Mouse (Mus musculus) heart, postnatal 36 days (tissue): ENCODE measurements around the gene Ciao2b. TPM values are rescaled to one million over a fixed set of nuclear protein-coding genes. Genes with fewer than 3 reads are reported as not detected.

Experiments
- DNase-seq, 2 experiments: peaks; one replicate each; pipeline ENCODE4 v3.0.0; 2021 to 2022
- intact Hi-C: fragments of 180-260 bp; cut with DNase I; formaldehyde crosslinking; loops from one replicate; pipeline ENCODE4 v1.15.1; 2025
- total RNA-seq, 2 experiments: library from RNA; stranded (reverse); gene quantifications; 2 replicates each; pipeline ENCODE4 v1.2.3; 2021

The Ciao2b gene
- total RNA-seq, 2 experiments from 2014 or later, result 61.2 to 67.6 TPM

DNA sequence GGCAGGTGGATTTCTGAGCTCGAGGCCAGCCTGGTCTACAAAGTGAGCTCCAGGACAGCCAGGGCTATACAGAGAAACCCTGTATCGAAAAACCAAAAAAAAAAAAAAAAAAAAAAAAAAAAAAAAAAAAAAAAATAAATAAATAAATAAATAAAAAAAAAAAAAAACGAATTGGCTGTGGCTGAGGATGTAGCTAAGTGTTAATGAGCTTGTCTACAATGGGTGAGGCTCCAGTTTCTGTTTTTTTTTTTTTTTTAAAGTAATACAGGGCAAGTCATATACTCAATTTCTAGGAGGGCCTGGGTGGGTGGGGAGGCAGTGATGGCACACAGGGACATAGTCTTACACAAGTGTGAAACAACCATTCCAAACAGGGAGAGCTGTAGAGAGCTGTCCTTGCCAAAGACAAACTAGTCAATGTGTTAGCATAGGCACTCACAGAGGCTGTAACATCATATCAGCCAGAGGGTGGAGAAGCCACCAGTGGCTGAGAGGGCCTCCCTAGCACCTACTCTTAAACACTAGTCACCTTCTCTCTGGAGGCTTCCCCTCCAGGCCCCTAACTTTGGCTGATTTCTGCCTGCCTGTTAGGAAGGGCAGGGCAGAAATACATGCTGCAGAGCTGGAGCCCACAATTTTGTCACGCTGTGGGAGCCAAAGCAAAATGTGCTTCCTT lies 14.6 kb downstream of the Ciao2b start:
- intact Hi-C loops, result no loop called here
- DNase-seq, result peak; percentile 1 to 6

- DNase-seq, result no peak
- intact Hi-C loops, result no loop called here
These were observed 17.6 kb downstream of the Ciao2b start, which contains the start of gene Cdh16 for GRCm38 (mm10) chr8:104624161-104624560. Gene Cdh16 (minus strand): TSS chr8:104624396.

GRCm38 (mm10) chr8:104620765-104621164 lies 21.0 kb downstream of the Ciao2b start:
- intact Hi-C loops, result no loop called here
- DNase-seq, result no peak

DNA sequence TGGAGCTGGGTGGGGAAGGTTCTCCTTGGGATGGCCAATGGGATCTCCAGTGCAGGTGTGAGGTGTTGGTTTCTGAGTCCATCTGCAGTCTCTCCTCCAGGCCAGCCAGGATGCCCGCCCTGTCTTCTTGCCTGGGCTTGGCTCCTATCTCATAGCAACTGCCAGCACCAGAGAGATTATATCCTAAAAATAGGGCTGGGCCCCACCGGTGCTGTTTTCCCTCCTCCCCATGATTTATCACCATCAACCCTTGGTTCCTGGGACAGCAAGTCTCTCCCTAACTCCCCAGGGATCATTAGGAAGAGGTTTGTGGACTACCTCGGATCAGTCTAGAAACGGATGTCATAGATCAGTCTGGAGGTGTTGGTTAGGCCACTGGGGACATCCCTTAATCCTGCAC lies 28.6 kb downstream of the Ciao2b start:
- DNase-seq, result peak in 1 of 2 experiments; percentile 38
- intact Hi-C loops, result no loop called here

- intact Hi-C loops, result no loop called here
- DNase-seq, result no peak
These were observed 30.2 kb downstream of the Ciao2b start for GRCm38 (mm10) chr8:104611613-104612012.

DNA sequence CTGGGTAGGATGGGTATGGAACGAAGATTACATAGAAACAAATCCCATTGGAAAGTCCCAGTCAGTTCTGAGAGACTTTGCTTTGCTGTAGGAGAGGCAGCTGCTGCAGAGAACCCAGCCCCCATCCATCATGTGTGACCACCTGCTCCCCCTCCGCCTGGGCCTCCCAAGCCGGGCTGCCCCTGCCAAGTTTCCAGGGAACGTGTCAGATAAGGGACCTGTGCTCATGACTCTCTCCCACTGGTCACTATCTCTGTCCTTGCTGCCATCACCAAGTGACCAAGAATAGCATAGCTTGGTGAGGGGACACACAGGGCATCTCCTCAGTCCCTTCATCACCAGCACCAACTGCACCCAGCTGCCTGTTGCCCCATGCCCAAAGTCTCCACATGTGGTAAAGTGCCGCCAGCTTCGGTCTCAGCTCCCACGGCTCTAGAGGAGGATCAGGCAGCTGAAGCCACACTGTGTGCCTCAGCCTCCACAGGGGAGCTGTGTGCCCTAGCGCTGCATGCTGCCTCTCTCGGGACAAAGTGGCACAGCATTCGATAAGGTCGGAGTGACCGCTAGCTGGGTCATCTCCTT lies 31.5 kb downstream of the Ciao2b start:
- peak; percentile 61 to 68 for DNase-seq

GRCm38 (mm10) chr8:104609222-104609621 lies 32.5 kb downstream of the Ciao2b start:
- peak; percentile 46 to 61 for DNase-seq
- intact Hi-C loops, result loop anchor here (10.0 kb wide), 1 partner anchor 176 kb away; no protein-coding TSS in a partner anchor

More for the DNA sequence above, 31.5 kb downstream of the Ciao2b start:
- intact Hi-C loops, result loop anchor here (1.0 kb wide), 1 partner anchor 19 kb away; no protein-coding TSS in a partner anchor

DNA sequence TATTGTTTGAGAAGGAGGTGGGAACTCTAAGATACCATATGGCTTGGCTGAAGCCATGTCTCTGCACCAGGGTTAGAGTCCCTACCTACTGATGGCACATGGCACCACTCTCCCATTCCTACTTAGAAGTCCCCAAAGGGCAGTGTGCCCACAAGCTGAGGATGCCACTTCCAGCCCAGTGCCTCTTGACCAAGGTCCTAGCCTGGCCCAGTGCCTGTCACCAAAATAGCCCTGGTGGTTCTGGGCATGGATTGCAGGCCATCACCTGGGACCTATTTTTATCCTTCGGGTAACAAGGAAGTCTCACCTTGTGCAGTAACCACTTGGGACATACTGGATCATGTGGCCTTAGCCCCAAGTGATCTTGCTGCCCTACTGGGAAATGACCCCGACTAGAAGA lies 33.8 kb downstream of the Ciao2b start:
- peak; percentile 64 to 76 for DNase-seq
- intact Hi-C loops, result loop anchor here (10.0 kb wide), 1 partner anchor 177 kb away; no protein-coding TSS in a partner anchor

GRCm38 (mm10) chr8:104606329-104606728 lies 35.4 kb downstream of the Ciao2b start:
- peak in 1 of 2 experiments; percentile 40 for DNase-seq
- intact Hi-C loops, result loop anchor here (10.0 kb wide), 1 partner anchor 178 kb away; no protein-coding TSS in a partner anchor

- no peak for DNase-seq
- intact Hi-C loops, result loop anchor here (2.0 to 10.0 kb wide), 2 partner anchors 52 to 182 kb away; no protein-coding TSS in a partner anchor
These were observed 38.5 kb downstream of the Ciao2b start for GRCm38 (mm10) chr8:104603245-104603593.

DNA sequence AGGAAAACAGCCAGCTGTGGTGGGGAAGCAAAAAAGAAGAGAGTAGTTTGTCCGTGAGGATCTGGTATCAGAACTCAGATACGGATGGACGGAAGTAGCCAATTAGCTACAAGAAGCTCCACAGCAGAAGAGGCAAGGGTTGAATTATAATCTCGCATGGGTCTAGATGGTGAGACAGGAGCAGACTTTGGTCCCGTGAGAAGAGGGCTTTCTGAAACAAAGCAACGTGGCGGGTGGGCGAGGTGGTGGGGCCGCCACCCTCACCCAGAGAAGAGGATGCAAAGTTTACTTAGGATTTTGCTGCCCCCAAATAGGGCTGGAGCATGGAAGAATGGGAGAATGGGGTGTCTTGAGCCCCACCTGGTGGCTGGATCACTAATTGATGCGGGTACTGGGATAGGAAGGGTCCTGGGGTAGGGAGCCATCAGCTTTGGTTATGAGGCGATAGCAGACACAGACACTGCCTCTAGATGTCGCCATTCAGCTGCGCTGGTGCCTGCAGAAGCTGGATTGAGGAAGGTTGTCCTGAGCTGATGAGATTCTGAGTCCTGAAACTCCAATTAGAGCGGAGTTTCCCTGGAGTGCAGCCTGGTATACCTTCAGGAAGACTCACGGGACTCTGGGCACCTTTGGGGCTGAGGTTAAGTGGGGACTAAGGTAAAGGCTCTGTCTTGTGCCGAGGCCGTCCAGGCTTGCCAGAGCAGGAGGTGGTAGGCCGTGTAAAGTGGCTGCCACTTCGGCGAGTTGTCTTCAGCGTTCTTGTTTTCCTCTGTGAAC lies 39.1 kb downstream of the Ciao2b start:
- peak; percentile 83 to 85 for DNase-seq
- intact Hi-C loops, result loop anchor here (1.0 to 10.0 kb wide), 3 partner anchors 42 to 182 kb away; no protein-coding TSS in a partner anchor

DNA sequence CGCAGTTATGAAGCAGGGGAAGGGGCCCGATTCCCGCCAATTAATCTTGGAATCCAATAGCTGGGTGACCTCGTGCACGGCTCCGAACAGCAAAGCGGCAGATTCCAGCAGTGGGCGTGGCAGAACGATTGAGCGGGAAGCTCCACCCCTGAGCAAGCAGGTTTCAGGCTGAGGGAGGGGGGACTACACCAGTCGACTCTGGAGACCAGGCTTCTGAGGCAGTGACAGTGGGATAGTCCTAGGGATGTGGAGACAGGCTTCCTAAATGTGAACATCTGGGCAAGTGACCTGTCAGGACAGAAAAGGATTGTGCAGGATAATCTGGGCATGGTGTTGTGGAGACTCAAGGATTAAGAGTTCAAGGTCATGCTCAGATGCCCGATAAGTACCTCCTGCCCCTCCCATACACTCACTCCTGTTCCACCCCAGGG lies 39.8 kb downstream of the Ciao2b start:
- intact Hi-C loops, result loop anchor here (1.0 to 10.0 kb wide), 3 partner anchors 42 to 183 kb away; no protein-coding TSS in a partner anchor
- no peak for DNase-seq

GRCm38 (mm10) chr8:104601386-104601785 lies 40.4 kb downstream of the Ciao2b start:
- no peak for DNase-seq
- intact Hi-C loops, result loop anchor here (10.0 kb wide), 1 partner anchor 183 kb away; no protein-coding TSS in a partner anchor

- no peak for DNase-seq
- intact Hi-C loops, result no loop called here
These were observed 43.3 kb downstream of the Ciao2b start for GRCm38 (mm10) chr8:104598496-104598895.

DNA sequence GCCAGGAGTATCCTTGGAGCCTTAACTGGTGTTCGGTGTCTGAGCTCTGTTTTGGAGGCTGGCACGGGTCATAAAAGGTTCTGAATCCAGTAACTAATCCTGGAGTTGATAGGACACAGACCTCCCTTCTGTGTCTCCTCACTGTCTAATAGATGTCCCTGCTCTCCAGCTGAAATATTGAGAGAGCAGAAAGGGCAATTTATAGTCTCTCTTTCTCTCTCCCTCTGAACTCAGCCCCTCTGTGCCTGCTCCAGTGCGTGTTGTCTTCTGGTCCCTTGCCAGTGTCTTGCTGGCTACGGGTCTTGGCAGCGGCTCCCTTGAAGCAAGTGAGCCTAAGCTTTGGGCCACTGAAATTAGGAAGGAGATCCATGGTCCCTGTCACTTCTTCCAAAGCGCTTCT lies 44.1 kb downstream of the Ciao2b start:
- no peak for DNase-seq
- intact Hi-C loops, result no loop called here

- DNase-seq, result no peak
- intact Hi-C loops, result no loop called here
These were observed 45.8 kb downstream of the Ciao2b start for GRCm38 (mm10) chr8:104595773-104596536.

DNA sequence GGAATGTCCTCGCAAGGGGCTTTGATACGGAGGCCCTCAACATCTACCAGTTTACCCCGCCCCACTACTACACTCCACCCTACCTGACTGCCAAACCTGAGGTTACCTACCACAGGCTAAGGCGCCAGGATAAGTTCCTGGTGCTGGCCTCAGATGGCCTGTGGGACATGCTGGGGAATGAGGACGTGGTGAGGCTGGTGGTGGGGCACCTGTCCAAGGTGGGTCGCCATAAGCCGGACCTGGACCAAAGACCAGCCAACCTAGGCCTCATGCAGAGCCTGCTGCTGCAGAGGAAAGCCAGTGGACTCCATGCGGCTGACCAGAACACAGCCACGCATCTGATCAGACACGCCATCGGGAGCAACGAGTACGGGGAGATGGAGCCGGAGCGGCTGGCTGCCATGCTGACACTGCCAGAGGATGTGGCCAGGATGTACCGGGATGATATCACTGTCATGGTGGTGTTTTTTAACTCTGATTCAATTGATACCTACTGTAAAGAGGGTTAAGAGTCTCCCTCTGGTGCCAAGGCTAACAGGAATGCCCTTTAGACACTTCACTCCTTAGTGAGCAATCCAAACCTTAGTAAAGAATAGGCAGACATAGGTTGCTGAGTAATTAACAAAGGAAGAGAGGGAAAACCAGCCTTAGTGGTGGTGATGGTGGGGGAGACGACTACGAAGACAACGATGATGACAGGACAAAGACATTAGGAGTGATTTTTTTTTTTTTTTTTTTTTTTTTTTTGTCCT lies 47.0 kb downstream of the Ciao2b start:
- DNase-seq, result no peak
- intact Hi-C loops, result no loop called here

- intact Hi-C loops, result no loop called here
- no peak for DNase-seq
These were observed 48.0 kb downstream of the Ciao2b start for GRCm38 (mm10) chr8:104593536-104594325.

- intact Hi-C loops, result no loop called here
- no peak for DNase-seq
These were observed 49.2 kb downstream of the Ciao2b start for GRCm38 (mm10) chr8:104592566-104592965.
